Mouse (Mus musculus): ENCODE measurements around the gene Cngb1. TPM values are rescaled to one million over a fixed set of nuclear protein-coding genes. Genes with fewer than 3 reads are reported as not detected.

The Cngb1 gene
- total and polyA plus RNA-seq, 3 experiments = 0.61 to 1.2 (median 0.63) TPM

- Histone ChIP-seq H3K27ac (no peak overlapping the region), H3K79me2 (replicated peaks; ENCODE audit: control insufficient read depth, insufficient read depth, low read length) (no peaks in the 10 kb centered on the region), H3K4me1 (ENCODE audit: control insufficient read depth, insufficient read depth, low read length) (no peaks in the 10 kb centered on the region; the same call in 1 of the 2 replicates), H3K36me3 (ENCODE audit: control insufficient read depth, insufficient read depth, low read length) (no peaks in the 10 kb centered on the region), H3K9ac (ENCODE audit: low read depth, low read length) (no peak overlapping the region), H3K27me3 (ENCODE audit: control insufficient read depth, insufficient read depth, low read length) (no peaks in the 10 kb centered on the region), H3K4me3 (no peak overlapping the region)
- intact Hi-C loops (cut with DNase I) = loop anchor here (5.0 to 10.0 kb wide), 2 partner anchors 185 to 443 kb away; no protein-coding TSS in a partner anchor
- WGBS = 71% methylated on average over 9 of the region's 9 CpGs
- no peak for DNase-seq
- TF ChIP-seq POLR2A (IDR thresholded peaks at IDR 0.05; ENCODE audit: insufficient read depth, low read depth, low read length) = no peak
- no peak for TF ChIP-seq EP300 (IDR thresholded peaks at IDR 0.05; ENCODE audit: insufficient read depth, low read depth, low read length)
- no peak for TF ChIP-seq CTCF (IDR thresholded peaks at IDR 0.05)
Measured at GRCm38 (mm10) chr8:95252056-95252455, 54.3 kb downstream of the Cngb1 start.

- no peak overlapping the region for H3K27ac ChIP-seq
- peaks cover 3% of the 10 kb centered on the region for H3K4me1 ChIP-seq (ENCODE audit: control insufficient read depth, insufficient read depth, low read length)
- TF ChIP-seq POLR2A (IDR thresholded peaks at IDR 0.05; ENCODE audit: insufficient read depth, low read depth, low read length) (no peak), CTCF (IDR thresholded peaks at IDR 0.05) (peak; percentile 44), EP300 (IDR thresholded peaks at IDR 0.05; ENCODE audit: insufficient read depth, low read depth, low read length) (no peak)
- H3K79me2 ChIP-seq (replicated peaks; ENCODE audit: control insufficient read depth, insufficient read depth, low read length) = no peaks in the 10 kb centered on the region
- no peaks in the 10 kb centered on the region for H3K27me3 ChIP-seq (ENCODE audit: control insufficient read depth, insufficient read depth, low read length)
- 62% methylated on average over 4 of the region's 4 CpGs for WGBS
- 0 out of 2 replicates have a peak, but pooled peaks cover 1% of the 10 kb centered on the region for H3K36me3 ChIP-seq (ENCODE audit: control insufficient read depth, insufficient read depth, low read length)
- intact Hi-C loops (cut with DNase I) = loop anchor here (5.0 to 10.0 kb wide), 2 partner anchors 187 to 445 kb away; no protein-coding TSS in a partner anchor
- no peak overlapping the region for H3K9ac ChIP-seq (ENCODE audit: low read depth, low read length)
- no peak for DNase-seq
- no peak overlapping the region for H3K4me3 ChIP-seq
Measured at GRCm38 (mm10) chr8:95249847-95250246, 56.5 kb downstream of the Cngb1 start.

GRCm38 (mm10) chr8:95247277-95247676 lies 59.1 kb downstream of the Cngb1 start:
- TF ChIP-seq CTCF (IDR thresholded peaks at IDR 0.05) (no peak), POLR2A (IDR thresholded peaks at IDR 0.05; ENCODE audit: insufficient read depth, low read depth, low read length) (no peak), EP300 (IDR thresholded peaks at IDR 0.05; ENCODE audit: insufficient read depth, low read depth, low read length) (no peak)
- H3K4me3 ChIP-seq = no peak overlapping the region
- 0 out of 2 replicates have a peak, but pooled peaks cover 2% of the 10 kb centered on the region for H3K36me3 ChIP-seq (ENCODE audit: control insufficient read depth, insufficient read depth, low read length)
- H3K79me2 ChIP-seq (replicated peaks; ENCODE audit: control insufficient read depth, insufficient read depth, low read length) = no peaks in the 10 kb centered on the region
- WGBS = 73% methylated on average over 5 of the region's 5 CpGs
- DNase-seq = no peak
- intact Hi-C loops (cut with DNase I) = no loop called here
- H3K9ac ChIP-seq (ENCODE audit: low read depth, low read length) = no peak overlapping the region
- H3K27me3 ChIP-seq (ENCODE audit: control insufficient read depth, insufficient read depth, low read length) = no peaks in the 10 kb centered on the region
- H3K4me1 ChIP-seq (ENCODE audit: control insufficient read depth, insufficient read depth, low read length) = peaks cover 3% of the 10 kb centered on the region
- no peak overlapping the region; the same call in 1 of the 2 replicates for H3K27ac ChIP-seq

GRCm38 (mm10) chr8:95245180-95245579 lies 61.2 kb downstream of the Cngb1 start:
- H3K79me2 ChIP-seq (replicated peaks; ENCODE audit: control insufficient read depth, insufficient read depth, low read length) = no peaks in the 10 kb centered on the region
- no peak overlapping the region for H3K9ac ChIP-seq (ENCODE audit: low read depth, low read length)
- 0 out of 2 replicates have a peak, but pooled peaks cover 2% of the 10 kb centered on the region for H3K36me3 ChIP-seq (ENCODE audit: control insufficient read depth, insufficient read depth, low read length)
- TF ChIP-seq EP300 (IDR thresholded peaks at IDR 0.05; ENCODE audit: insufficient read depth, low read depth, low read length) (peak; percentile 98), CTCF (IDR thresholded peaks at IDR 0.05) (no peak), POLR2A (IDR thresholded peaks at IDR 0.05; ENCODE audit: insufficient read depth, low read depth, low read length) (peak; percentile 31; the same call in 1 of the 2 replicates)
- intact Hi-C loops (cut with DNase I) = no loop called here
- H3K27me3 ChIP-seq (ENCODE audit: control insufficient read depth, insufficient read depth, low read length) = no peaks in the 10 kb centered on the region
- WGBS = 29% methylated on average over 5 of the region's 5 CpGs
- H3K4me1 ChIP-seq (ENCODE audit: control insufficient read depth, insufficient read depth, low read length) = peaks cover 3% of the 10 kb centered on the region
- H3K27ac ChIP-seq = peak overlapping the region; percentile 86
- peak; percentile 60 to 78 for DNase-seq
- no peak overlapping the region for H3K4me3 ChIP-seq

- 77% methylated on average over 4 of the region's 4 CpGs for WGBS
- H3K27me3 ChIP-seq (ENCODE audit: control insufficient read depth, insufficient read depth, low read length) = no peaks in the 10 kb centered on the region
- 0 out of 2 replicates have a peak, but pooled peaks cover 2% of the 10 kb centered on the region for H3K36me3 ChIP-seq (ENCODE audit: control insufficient read depth, insufficient read depth, low read length)
- intact Hi-C loops (cut with DNase I) = no loop called here
- no peak overlapping the region for H3K4me3 ChIP-seq
- peaks cover 3% of the 10 kb centered on the region for H3K4me1 ChIP-seq (ENCODE audit: control insufficient read depth, insufficient read depth, low read length)
- no peak for TF ChIP-seq EP300 (IDR thresholded peaks at IDR 0.05; ENCODE audit: insufficient read depth, low read depth, low read length)
- no peak for TF ChIP-seq CTCF (IDR thresholded peaks at IDR 0.05)
- TF ChIP-seq POLR2A (IDR thresholded peaks at IDR 0.05; ENCODE audit: insufficient read depth, low read depth, low read length) = no peak
- no peaks in the 10 kb centered on the region for H3K79me2 ChIP-seq (replicated peaks; ENCODE audit: control insufficient read depth, insufficient read depth, low read length)
- no peak overlapping the region for H3K27ac ChIP-seq
- DNase-seq = no peak
- H3K9ac ChIP-seq (ENCODE audit: low read depth, low read length) = no peak overlapping the region
Measured at GRCm38 (mm10) chr8:95243853-95244252, 62.5 kb downstream of the Cngb1 start.

- Histone ChIP-seq H3K79me2 (replicated peaks; ENCODE audit: control insufficient read depth, insufficient read depth, low read length) (no peaks in the 10 kb centered on the region), H3K4me1 (ENCODE audit: control insufficient read depth, insufficient read depth, low read length) (peaks cover 3% of the 10 kb centered on the region), H3K36me3 (ENCODE audit: control insufficient read depth, insufficient read depth, low read length) (0 out of 2 replicates have a peak, but pooled peaks cover 2% of the 10 kb centered on the region), H3K27me3 (ENCODE audit: control insufficient read depth, insufficient read depth, low read length) (no peaks in the 10 kb centered on the region), H3K27ac (no peak overlapping the region; the same call in 1 of the 2 replicates), H3K9ac (ENCODE audit: low read depth, low read length) (no peak overlapping the region), H3K4me3 (no peak overlapping the region; the same call in 1 of the 2 replicates)
- intact Hi-C loops (cut with DNase I) = no loop called here
- 44% methylated on average over 12 of the region's 12 CpGs for WGBS
- TF ChIP-seq EP300 (IDR thresholded peaks at IDR 0.05; ENCODE audit: insufficient read depth, low read depth, low read length) (no peak), POLR2A (IDR thresholded peaks at IDR 0.05; ENCODE audit: insufficient read depth, low read depth, low read length) (no peak), CTCF (IDR thresholded peaks at IDR 0.05) (no peak)
- DNase-seq = no peak
Measured at GRCm38 (mm10) chr8:95242826-95243571, 63.4 kb downstream of the Cngb1 start.
